Mouse (Mus musculus): ENCODE measurements around the gene Rpl34. TPM values are rescaled to one million over a fixed set of nuclear protein-coding genes. Genes with fewer than 3 reads are reported as not detected.
A peak's percentile ranks its signal among the peaks of the same experiment; 100 is the strongest.

Rpl34 gene
- total RNA-seq (2021) = 100 to 1,000 TPM; 327 to 329 TPM

GRCm38 (mm10) chr3:130730189-130730653 lies at the start of gene Rpl34:
Gene Rpl34, minus strand, starts transcription at chr3:130730398.
- peak; percentile 95 for DNase-seq

GRCm38 (mm10) chr3:130768172-130768571 lies 38.0 kb upstream of the Rpl34 start:
- no peak for DNase-seq

GRCm38 (mm10) chr3:130764091-130764490 lies 33.9 kb upstream of the Rpl34 start:
- no peak for DNase-seq

- DNase-seq = peak; percentile 11 to 59
These were observed 30.7 kb upstream of the Rpl34 start for GRCm38 (mm10) chr3:130760711-130761435.

- DNase-seq = no peak
These were observed 28.1 kb upstream of the Rpl34 start for GRCm38 (mm10) chr3:130758157-130758841.

GRCm38 (mm10) chr3:130757117-130757852 lies 27.1 kb upstream of the Rpl34 start:
- no peak for DNase-seq

GRCm38 (mm10) chr3:130749206-130749605 lies 19.0 kb upstream of the Rpl34 start:
- DNase-seq = no peak

- no peak for DNase-seq
These were observed 16.7 kb upstream of the Rpl34 start for GRCm38 (mm10) chr3:130746673-130747619.

- no peak for DNase-seq
These were observed 7.6 kb upstream of the Rpl34 start for GRCm38 (mm10) chr3:130737652-130738361.

GRCm38 (mm10) chr3:130736758-130737157 lies 6.6 kb upstream of the Rpl34 start:
- no peak for DNase-seq

GRCm38 (mm10) chr3:130729472-130730188 lies 568 bp downstream of the Rpl34 start:
- DNase-seq = no peak

- no peak for DNase-seq
These were observed 2.5 kb downstream of the Rpl34 start for GRCm38 (mm10) chr3:130727676-130728075.

- DNase-seq = no peak
These were observed 3.2 kb downstream of the Rpl34 start for GRCm38 (mm10) chr3:130727036-130727435.

GRCm38 (mm10) chr3:130725718-130726117 lies 4.5 kb downstream of the Rpl34 start:
- no peak for DNase-seq

- no peak for DNase-seq
These were observed 7.3 kb downstream of the Rpl34 start for GRCm38 (mm10) chr3:130722733-130723478.

GRCm38 (mm10) chr3:130720225-130720624 lies 10.0 kb downstream of the Rpl34 start:
- no peak for DNase-seq

GRCm38 (mm10) chr3:130718871-130719270 lies 11.3 kb downstream of the Rpl34 start:
- no peak for DNase-seq

- DNase-seq = no peak
These were observed 13.6 kb downstream of the Rpl34 start for GRCm38 (mm10) chr3:130716555-130716954.

GRCm38 (mm10) chr3:130714775-130715568 lies 15.2 kb downstream of the Rpl34 start:
- peak; percentile 33 to 66 for DNase-seq
